Mouse (Mus musculus): ENCODE results near the gene Uhrf2. TPM values are rescaled to one million over a fixed set of nuclear protein-coding genes. Genes with fewer than 3 reads are reported as not detected.
"Not testable (repeated sequence)": the region's sequence is repeated elsewhere in the genome, so short reads cannot be mapped to it uniquely, and the experiment has no call there.

Uhrf2 gene
- total and polyA plus RNA-seq, 3 experiments: 29.0 to 71.4 (median 34.0) TPM

GRCm38 (mm10) chr19:30014331-30014730 lies 16.0 kb upstream of the Uhrf2 start:
- no peak overlapping the region for H3K9ac ChIP-seq (ENCODE audit: insufficient read depth, low read depth)
- H3K79me2 ChIP-seq (replicated peaks; ENCODE audit: control insufficient read depth, extremely low read depth, insufficient read depth, poor library complexity, severe bottlenecking): no peaks in the 10 kb centered on the region
- no peak overlapping the region for H3K4me2 ChIP-seq (ENCODE audit: insufficient read depth, low read depth, poor library complexity, severe bottlenecking)
- H3K4me3 ChIP-seq (replicated peaks in 1 of 3; ENCODE audit: low read depth in 2 of 3, low read length in 2 of 3, poor library complexity in 1 of 3): no peak overlapping the region
- DNase-seq (ENCODE audit: extremely low read depth): no peak
- no peaks in the 10 kb centered on the region for H3K4me1 ChIP-seq (ENCODE audit: control insufficient read depth in 1 of 2, insufficient read depth in 2 of 2)
- TF ChIP-seq POLR2A (IDR thresholded peaks at IDR 0.05; ENCODE audit: low read depth, low read length): no peak
- no peak for TF ChIP-seq BHLHE40 (IDR thresholded peaks at IDR 0.05; ENCODE audit: low read depth, low read length)
- no peak for TF ChIP-seq MAFK (IDR thresholded peaks at IDR 0.05; ENCODE audit: insufficient replicate concordance, low read length)
- TF ChIP-seq HCFC1 (IDR thresholded peaks at IDR 0.05; ENCODE audit: low read depth, low read length): no peak
- no peak for TF ChIP-seq CHD1 (IDR thresholded peaks at IDR 0.05; ENCODE audit: low read depth, low read length)
- no peak for TF ChIP-seq MEF2A (IDR thresholded peaks at IDR 0.05; ENCODE audit: borderline replicate concordance, low read depth, low read length)
- TF ChIP-seq SIN3A (IDR thresholded peaks at IDR 0.05; ENCODE audit: low read length): no peak
- TF ChIP-seq ETS1 (conservative IDR thresholded peaks at IDR 0.05; ENCODE audit: low read depth, low read length): no peak
- TF ChIP-seq RCOR1 (conservative IDR thresholded peaks at IDR 0.05; ENCODE audit: low read depth, low read length): no peak
- TF ChIP-seq JUND (conservative IDR thresholded peaks at IDR 0.05; ENCODE audit: low read depth, low read length): no peak
- no peak for TF ChIP-seq UBTF (IDR thresholded peaks at IDR 0.05; ENCODE audit: low read depth, low read length)
- TF ChIP-seq NRF1 (IDR thresholded peaks at IDR 0.05; ENCODE audit: low read depth, low read length): no peak
- no peak for TF ChIP-seq RAD21 (IDR thresholded peaks at IDR 0.05; ENCODE audit: low read depth, low read length)
- TF ChIP-seq USF1 (IDR thresholded peaks at IDR 0.05; ENCODE audit: low read depth, low read length): no peak
- no peak for TF ChIP-seq MAZ (IDR thresholded peaks at IDR 0.05; ENCODE audit: low read depth, low read length)
- dilution Hi-C loops (cut with MboI; ENCODE audit: extremely low pct_ligation_motif_present, extremely low pct_unique_long_range_greater_than_20kb, low sequenced_read_pairs) (no loop called here), in situ Hi-C loops (cut with MboI; ENCODE audit: low pct_ligation_motif_present, low pct_unique_long_range_greater_than_20kb, low sequenced_read_pairs) (no loop called here)
- no peaks in the 10 kb centered on the region for H3K27me3 ChIP-seq (replicated peaks)
- no peaks in the 10 kb centered on the region for H3K9me3 ChIP-seq (replicated peaks; ENCODE audit: low read length)
- no peak overlapping the region for H3K27ac ChIP-seq (ENCODE audit: insufficient read depth, low read depth)
- H3K36me3 ChIP-seq (replicated peaks in 1 of 2; ENCODE audit: control insufficient read depth in 1 of 2, insufficient read depth in 1 of 2, low read length in 1 of 2): no peaks in the 10 kb centered on the region

DNA sequence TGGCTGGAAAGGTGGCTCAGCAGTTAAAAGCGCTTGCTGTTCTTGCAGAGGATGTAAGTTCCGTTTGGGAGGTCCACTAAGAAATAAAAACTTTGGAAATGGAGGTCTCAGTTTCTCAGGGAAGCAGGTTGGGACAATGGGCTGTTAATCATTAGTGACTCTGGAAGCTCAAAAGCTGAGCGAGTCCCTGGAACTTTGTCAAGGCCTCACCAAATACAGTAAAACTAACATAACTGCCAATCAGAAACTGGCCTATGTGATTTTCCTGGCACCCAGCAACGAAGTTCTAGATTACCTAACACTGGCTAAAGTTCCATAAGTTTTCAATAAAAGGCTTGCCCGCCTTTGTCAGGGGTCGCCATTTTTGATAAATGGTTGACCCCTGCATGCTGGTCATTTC lies 14.2 kb upstream of the Uhrf2 start:
- Histone ChIP-seq H3K9me3 (replicated peaks; ENCODE audit: low read length) (no peaks in the 10 kb centered on the region), H3K4me1 (ENCODE audit: control insufficient read depth in 1 of 2, insufficient read depth in 2 of 2) (peaks cover 3% of the 10 kb centered on the region in 2 experiments; a peak in 2 of 4 replicates), H3K4me2 (ENCODE audit: insufficient read depth, low read depth, poor library complexity, severe bottlenecking) (no peak overlapping the region), H3K27me3 (replicated peaks) (no peaks in the 10 kb centered on the region), H3K79me2 (replicated peaks; ENCODE audit: control insufficient read depth, extremely low read depth, insufficient read depth, poor library complexity, severe bottlenecking) (no peaks in the 10 kb centered on the region), H3K9ac (ENCODE audit: insufficient read depth, low read depth) (no peak overlapping the region), H3K27ac (ENCODE audit: insufficient read depth, low read depth) (no peak overlapping the region), H3K4me3 (replicated peaks in 1 of 3; ENCODE audit: low read depth in 2 of 3, low read length in 2 of 3, poor library complexity in 1 of 3) (no peak overlapping the region), H3K36me3 (replicated peaks in 1 of 2; ENCODE audit: control insufficient read depth in 1 of 2, insufficient read depth in 1 of 2, low read length in 1 of 2) (no peaks in the 10 kb centered on the region)
- no peak for DNase-seq (ENCODE audit: extremely low read depth)
- no peak for TF ChIP-seq MYC (IDR thresholded peaks at IDR 0.05; ENCODE audit: low read depth, low read length)
- TF ChIP-seq RCOR1 (conservative IDR thresholded peaks at IDR 0.05; ENCODE audit: low read depth, low read length): no peak
- no peak for TF ChIP-seq GABPA (IDR thresholded peaks at IDR 0.05; ENCODE audit: insufficient replicate concordance, low read depth, low read length)
- no peak for TF ChIP-seq USF1 (IDR thresholded peaks at IDR 0.05; ENCODE audit: low read depth, low read length)
- TF ChIP-seq TBP (conservative IDR thresholded peaks at IDR 0.05; ENCODE audit: low read depth, low read length): no peak
- in situ Hi-C loops (cut with MboI; ENCODE audit: low pct_ligation_motif_present, low pct_unique_long_range_greater_than_20kb, low sequenced_read_pairs) (no loop called here), dilution Hi-C loops (cut with MboI; ENCODE audit: extremely low pct_ligation_motif_present, extremely low pct_unique_long_range_greater_than_20kb, low sequenced_read_pairs) (no loop called here)

DNA sequence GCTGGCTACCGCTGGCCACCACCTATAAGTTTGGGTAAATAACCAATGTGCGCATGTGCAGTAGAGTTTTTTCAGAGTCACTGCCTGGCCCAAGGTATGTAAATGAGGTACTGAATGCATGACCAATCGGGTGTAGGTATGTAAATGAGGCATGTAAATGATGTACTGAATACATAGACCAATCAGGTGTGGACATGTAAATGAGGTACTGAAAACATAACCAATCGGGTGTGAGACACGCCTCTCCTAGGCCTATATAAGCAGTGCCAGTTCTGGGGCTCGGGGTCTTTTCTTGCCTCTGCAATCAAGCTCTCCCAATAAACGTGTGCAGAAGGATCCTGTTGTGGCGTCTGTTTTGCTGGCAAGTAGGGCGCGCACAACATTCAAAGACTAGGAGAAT lies 6.9 kb upstream of the Uhrf2 start:
- in situ Hi-C loops (cut with MboI; ENCODE audit: low pct_ligation_motif_present, low pct_unique_long_range_greater_than_20kb, low sequenced_read_pairs): not testable (repeated sequence)

More for the DNA sequence above, 6.9 kb upstream of the Uhrf2 start:
- H3K9me3 ChIP-seq (replicated peaks; ENCODE audit: low read length); H3K4me1 ChIP-seq (ENCODE audit: control insufficient read depth in 1 of 2, insufficient read depth in 2 of 2); DNase-seq (ENCODE audit: extremely low read depth); H3K36me3 ChIP-seq (replicated peaks in 1 of 2; ENCODE audit: control insufficient read depth in 1 of 2, insufficient read depth in 1 of 2, low read length in 1 of 2); dilution Hi-C loops (cut with MboI; ENCODE audit: extremely low pct_ligation_motif_present, extremely low pct_unique_long_range_greater_than_20kb, low sequenced_read_pairs); H3K79me2 ChIP-seq (replicated peaks; ENCODE audit: control insufficient read depth, extremely low read depth, insufficient read depth, poor library complexity, severe bottlenecking); H3K4me2 ChIP-seq (ENCODE audit: insufficient read depth, low read depth, poor library complexity, severe bottlenecking); H3K4me3 ChIP-seq (replicated peaks in 1 of 3; ENCODE audit: low read depth in 2 of 3, low read length in 2 of 3, poor library complexity in 1 of 3); H3K27ac ChIP-seq (ENCODE audit: insufficient read depth, low read depth); H3K27me3 ChIP-seq (replicated peaks); H3K9ac ChIP-seq (ENCODE audit: insufficient read depth, low read depth): not testable (repeated sequence)
